Mouse (Mus musculus) heart, adult 2 months (tissue): Measurements from ENCODE around the gene Top1. TPM values are rescaled to one million over a fixed set of nuclear protein-coding genes. Genes with fewer than 3 reads are reported as not detected.

Experiments used
- DNase-seq, 2 experiments: peaks; one replicate each; pipeline ENCODE4 v3.0.0; 2021
- H3K27ac ChIP-seq: fragments of 200-600 bp; 2 replicates; pipeline ENCODE4 v1.8.1; 2022
- H3K27me3 ChIP-seq: fragments of 200-500 bp; 2 replicates; pipeline ENCODE4 v1.6.1; 2012; ENCODE audit warnings: mild to moderate bottlenecking, low read length, inconsistent platforms, mixed read lengths; ENCODE audit not compliant: control insufficient read depth, insufficient read depth
- H3K36me3 ChIP-seq: fragments of 200-500 bp; 2 replicates; pipeline ENCODE4 v1.6.1; 2012; ENCODE audit warnings: low read length, inconsistent platforms; ENCODE audit not compliant: control insufficient read depth, insufficient read depth
- H3K4me1 ChIP-seq: fragments of 200-500 bp; 2 replicates; pipeline ENCODE4 v1.6.1; 2011; ENCODE audit warnings: low read length; ENCODE audit not compliant: control insufficient read depth, insufficient read depth
- H3K4me3 ChIP-seq: fragments of 200-600 bp; 2 replicates; pipeline ENCODE4 v1.8.1; 2022
- H3K79me2 ChIP-seq: fragments of 200-500 bp; replicated peaks from 2 replicates; pipeline ENCODE4 v1.6.1; 2012; ENCODE audit warnings: mild to moderate bottlenecking, inconsistent platforms, low read length, moderate library complexity, mixed read lengths; ENCODE audit not compliant: control insufficient read depth, insufficient read depth
- H3K9ac ChIP-seq: fragments of 200-500 bp; 2 replicates; pipeline ENCODE4 v1.6.1; 2012; ENCODE audit warnings: low read depth, mild to moderate bottlenecking, control low read depth, inconsistent platforms, low read length, mixed read lengths
- CTCF ChIP-seq: fragments of 200-600 bp; IDR thresholded peaks from 2 replicates; pipeline ENCODE4 v1.8.1; 2022; ENCODE audit warnings: antibody characterized with exemption, mild to moderate bottlenecking, moderate library complexity
- EP300 ChIP-seq: fragments of 200-500 bp; IDR thresholded peaks from 2 replicates; pipeline ENCODE4 v1.6.1; 2011; ENCODE audit warnings: low read depth, low read length, control low read depth; ENCODE audit not compliant: insufficient read depth
- POLR2A ChIP-seq: fragments of 200-500 bp; IDR thresholded peaks from 2 replicates; pipeline ENCODE4 v1.6.1; 2011; ENCODE audit warnings: mild to moderate bottlenecking, low read depth, low read length, control low read depth; ENCODE audit not compliant: insufficient read depth
- WGBS: fragments of 180-500 bp; shearing (Covaris S2); methylation state at CpG from one replicate; pipeline ENCODE4 v1.1.7; 2018; 5-methylcytosine and 5-hydroxymethylcytosine counted together
- intact Hi-C: fragments of 180-260 bp; cut with DNase I; formaldehyde crosslinking; loops from one replicate; pipeline ENCODE4 v1.15.1; 2025
- polyA plus RNA-seq: library from polyadenylated mRNA; depleted of rRNA; stranded (reverse); fragments of >200 nt; gene quantifications from 2 replicates; pipeline ENCODE4 v1.2.3, GENCODE M21; 2012
- total RNA-seq, 2 experiments: library from RNA; stranded (reverse); gene quantifications; 2 replicates each; pipeline ENCODE4 v1.2.3; 2021

The Top1 gene
- total and polyA plus RNA-seq, 3 experiments, result 5.6 to 46.8 (median 44.1) TPM

DNA sequence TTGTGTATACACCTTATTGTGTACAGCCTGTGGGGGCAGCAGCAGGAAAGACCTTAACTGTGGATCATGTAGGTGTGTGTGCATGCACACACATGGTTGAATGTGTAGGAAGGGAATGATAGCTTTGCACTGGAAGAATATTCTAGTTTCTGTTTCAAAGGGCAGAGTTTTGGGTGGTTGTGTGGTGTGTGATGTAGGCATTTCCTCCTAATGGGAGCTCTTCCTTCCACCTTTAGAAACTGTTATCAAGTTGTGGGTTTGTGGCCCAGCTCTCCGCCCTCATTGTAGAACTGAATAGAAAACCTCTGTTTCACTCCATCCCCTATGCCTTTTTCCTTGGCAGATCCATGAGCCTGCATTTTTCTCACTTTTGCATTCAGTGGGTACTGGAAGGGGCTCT lies 99.8 kb downstream of the Top1 start:
- 59% methylated on average over 1 of the region's 1 CpGs for WGBS
- peaks cover 54% of the 10 kb centered on the region for H3K4me1 ChIP-seq

DNA sequence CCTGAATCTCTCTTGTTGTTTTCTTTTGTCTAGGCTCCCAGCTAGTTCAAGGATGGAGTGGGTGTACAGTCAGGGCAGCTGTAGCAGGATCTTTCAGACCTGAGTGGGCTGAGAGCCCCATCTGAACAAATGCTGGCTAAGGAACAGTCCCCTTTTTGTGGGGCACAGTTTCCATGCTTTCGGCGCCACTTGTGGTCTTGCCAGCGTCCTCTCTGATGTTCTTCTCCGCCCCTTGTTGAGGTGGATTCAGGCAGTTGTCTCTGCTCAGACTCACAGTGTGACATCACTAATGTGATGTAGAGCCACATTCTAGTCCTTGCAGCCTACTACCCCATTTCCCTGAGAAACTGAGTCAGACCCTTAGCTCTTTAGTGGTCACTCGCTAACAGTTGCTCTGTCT lies 100.9 kb downstream of the Top1 start:
- Histone ChIP-seq H3K4me1 (peaks cover 48% of the 10 kb centered on the region), H3K36me3 (peaks cover 38% of the 10 kb centered on the region), H3K27me3 (no peaks in the 10 kb centered on the region), H3K9ac (no peak overlapping the region), H3K79me2 (peaks cover 15% of the 10 kb centered on the region), H3K27ac (peak overlapping the region; percentile 83), H3K4me3 (no peak overlapping the region)
- intact Hi-C loops, result no loop called here
- TF ChIP-seq CTCF (no peak), POLR2A (no peak), EP300 (no peak)
- WGBS, result 92% methylated on average over 5 of the region's 5 CpGs
- DNase-seq, result no peak

More for the DNA sequence above, 99.8 kb downstream of the Top1 start:
- H3K36me3 ChIP-seq, result peaks cover 46% of the 10 kb centered on the region
- H3K27me3 ChIP-seq, result no peaks in the 10 kb centered on the region
- H3K9ac ChIP-seq, result peak overlapping the region; percentile 5; the same call in 1 of the 2 replicates
- DNase-seq, result no peak
- no peak overlapping the region for H3K4me3 ChIP-seq
- no peak for TF ChIP-seq CTCF
- peak overlapping the region; percentile 83 for H3K27ac ChIP-seq
- peaks cover 17% of the 10 kb centered on the region for H3K79me2 ChIP-seq
- intact Hi-C loops, result loop anchor here (2.0 kb wide), 1 partner anchor 15 kb away; the partner anchor contains the start of gene Plcg1

DNA sequence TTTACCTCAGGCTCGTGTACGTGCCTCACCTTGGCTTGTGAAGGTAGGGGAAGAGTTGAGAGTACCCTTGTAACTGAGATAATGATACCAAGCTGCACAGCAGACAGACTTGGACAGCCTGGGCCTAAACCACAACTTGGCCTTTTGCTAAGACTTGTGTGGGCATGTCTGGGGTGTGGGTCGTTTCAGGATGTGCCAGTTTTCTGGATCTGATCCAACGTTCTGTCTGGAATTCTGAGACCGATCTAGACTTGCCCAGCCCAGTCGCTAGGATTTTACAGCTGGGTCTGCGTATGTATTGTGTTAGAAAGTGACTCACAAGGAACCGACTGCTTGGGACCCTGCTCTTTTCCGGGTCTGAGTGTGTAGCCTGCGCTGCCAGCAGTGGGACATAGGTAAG lies 101.4 kb downstream of the Top1 start:
- no peaks in the 10 kb centered on the region for H3K27me3 ChIP-seq
- H3K79me2 ChIP-seq, result peaks cover 15% of the 10 kb centered on the region
- WGBS, result 65% methylated on average over 10 of the region's 10 CpGs
- intact Hi-C loops, result no loop called here
- no peak overlapping the region for H3K4me3 ChIP-seq
- peak overlapping the region; percentile 83; the same call in 1 of the 2 replicates for H3K27ac ChIP-seq
- H3K9ac ChIP-seq, result no peak overlapping the region
- peaks cover 45% of the 10 kb centered on the region for H3K4me1 ChIP-seq
- peaks cover 35% of the 10 kb centered on the region for H3K36me3 ChIP-seq
- TF ChIP-seq CTCF (no peak), EP300 (no peak), POLR2A (no peak)
- DNase-seq, result no peak

DNA sequence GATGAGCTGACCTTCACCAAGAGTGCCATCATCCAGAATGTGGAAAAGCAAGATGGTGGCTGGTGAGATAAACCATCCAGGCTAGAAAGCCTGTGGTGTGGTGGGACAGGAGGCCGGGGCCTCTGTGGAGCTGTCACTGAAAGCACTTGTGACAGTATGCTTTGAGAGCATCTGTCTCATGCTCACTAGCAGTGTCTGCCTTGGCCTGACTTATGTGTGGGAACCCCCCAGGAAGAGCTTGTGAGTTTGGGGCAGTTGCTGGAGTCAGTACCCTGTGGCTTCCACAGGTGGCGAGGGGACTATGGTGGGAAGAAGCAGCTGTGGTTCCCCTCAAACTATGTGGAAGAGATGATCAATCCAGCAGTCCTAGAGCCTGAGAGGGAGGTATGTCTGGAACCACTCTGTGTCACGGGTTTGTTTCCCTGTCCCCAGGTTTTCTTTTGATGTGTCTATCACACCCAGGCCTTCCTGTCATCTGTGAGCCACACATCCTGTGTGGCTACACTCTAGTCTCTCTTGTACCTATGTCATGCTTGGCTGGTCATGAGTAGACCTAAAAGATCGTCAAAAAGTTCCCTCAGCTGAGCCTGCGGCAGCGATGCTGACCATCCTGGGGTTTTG lies 111.0 kb downstream of the Top1 start:
- Histone ChIP-seq H3K9ac (no peak overlapping the region), H3K79me2 (no peaks in the 10 kb centered on the region), H3K27me3 (no peaks in the 10 kb centered on the region), H3K4me3 (no peak overlapping the region), H3K36me3 (no peaks in the 10 kb centered on the region), H3K27ac (no peak overlapping the region), H3K4me1 (peaks cover 2% of the 10 kb centered on the region)
- intact Hi-C loops, result no loop called here
- no peak for DNase-seq
- WGBS, result 77% methylated on average over 6 of the region's 6 CpGs
- TF ChIP-seq POLR2A, result no peak
- no peak for TF ChIP-seq EP300
- no peak for TF ChIP-seq CTCF

DNA sequence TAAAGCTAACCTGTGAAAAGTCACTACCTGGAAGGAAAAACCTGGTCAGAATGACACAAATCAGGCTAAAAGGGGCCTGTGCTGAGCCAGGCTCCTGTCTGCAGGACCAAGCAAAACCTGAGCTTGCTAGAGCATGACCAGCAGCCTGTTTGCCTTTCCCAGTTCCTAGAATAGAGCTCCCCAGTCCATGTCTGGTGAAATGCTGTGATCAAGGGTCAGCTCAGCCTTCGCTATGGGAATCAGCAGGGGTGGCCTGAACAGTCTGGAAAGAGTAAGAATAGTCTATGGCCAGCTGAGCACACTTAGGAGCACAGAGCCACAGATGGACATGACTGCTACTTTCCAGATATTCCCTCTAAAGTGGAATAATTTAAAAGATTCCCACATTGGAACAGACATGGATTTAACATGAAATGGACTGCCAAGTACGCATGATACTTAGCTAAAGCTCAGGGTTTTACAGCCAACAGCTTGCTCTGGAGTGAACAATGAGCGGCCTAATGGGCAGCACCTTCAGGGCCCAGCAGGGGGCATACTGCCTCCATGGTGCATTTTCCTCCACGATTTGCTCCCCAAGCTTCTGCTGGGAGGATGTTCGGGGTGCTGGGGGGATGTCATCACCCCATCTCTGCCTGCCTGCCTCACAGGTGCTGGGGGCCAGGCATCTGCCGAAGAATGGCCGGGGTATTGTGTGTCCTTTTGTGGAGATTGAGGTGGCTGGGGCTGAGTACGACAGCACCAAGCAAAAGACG lies 114.9 kb downstream of the Top1 start:
- Histone ChIP-seq H3K27ac (no peak overlapping the region), H3K36me3 (peaks cover 17% of the 10 kb centered on the region), H3K9ac (no peak overlapping the region), H3K27me3 (no peaks in the 10 kb centered on the region), H3K4me3 (no peak overlapping the region), H3K4me1 (peaks cover 13% of the 10 kb centered on the region), H3K79me2 (no peaks in the 10 kb centered on the region)
- TF ChIP-seq CTCF (peak; percentile 92), POLR2A (no peak), EP300 (0 out of 2 replicates have a peak, but pooled peaks have one; percentile 23)
- DNase-seq, result peak in 1 of 2 experiments; percentile 74
- intact Hi-C loops, result loop anchor here (1.0 kb wide), 1 partner anchor 127 kb away; no protein-coding TSS in a partner anchor
- WGBS, result 80% methylated on average over 9 of the region's 9 CpGs

DNA sequence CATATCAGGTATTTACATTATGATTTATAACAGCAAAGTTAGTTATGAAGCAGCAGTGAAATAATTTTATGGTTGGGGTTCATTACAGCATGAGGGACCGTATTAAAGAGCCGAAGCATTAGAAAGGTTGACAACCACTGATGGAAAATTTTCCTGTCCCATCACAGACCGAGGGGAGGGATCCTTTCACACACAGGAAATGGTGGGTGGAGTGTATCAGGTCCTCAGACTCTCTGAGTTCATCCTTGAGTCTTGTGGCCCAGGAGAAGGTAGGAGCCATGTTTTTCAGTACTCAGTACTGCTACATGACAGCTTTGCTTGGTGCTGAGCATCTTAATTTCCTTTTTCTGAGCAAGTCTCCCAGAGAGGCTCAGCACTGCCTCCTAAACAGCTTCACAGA lies 118.1 kb downstream of the Top1 start:
- WGBS, result 39% methylated on average over 3 of the region's 3 CpGs
- H3K36me3 ChIP-seq, result peaks cover 24% of the 10 kb centered on the region
- H3K27ac ChIP-seq, result no peak overlapping the region; the same call in 1 of the 2 replicates
- intact Hi-C loops, result loop anchor here (2.0 kb wide), 1 partner anchor 15 kb away; no protein-coding TSS in a partner anchor
- no peaks in the 10 kb centered on the region for H3K27me3 ChIP-seq
- no peak overlapping the region for H3K4me3 ChIP-seq
- no peaks in the 10 kb centered on the region for H3K79me2 ChIP-seq
- no peak for DNase-seq
- TF ChIP-seq POLR2A, result no peak
- no peak for TF ChIP-seq EP300
- no peak for TF ChIP-seq CTCF
- H3K4me1 ChIP-seq, result peaks cover 36% of the 10 kb centered on the region
- no peak overlapping the region for H3K9ac ChIP-seq
